Mouse (Mus musculus) ES-Bruce4 (cell line): ENCODE results near the gene Adgrb2.

ENCODE experiments used
- CTCF ChIP-seq: IDR thresholded peaks from one replicate; pipeline ENCODE4 v1.8.1; 2011; ENCODE audit warnings: low read depth, low read length
- EP300 ChIP-seq: IDR thresholded peaks from 2 replicates; pipeline ENCODE4 v1.6.1; 2011; ENCODE audit warnings: low read depth, low read length; ENCODE audit not compliant: insufficient read depth
- POLR2A ChIP-seq: IDR thresholded peaks from one replicate; pipeline ENCODE4 v1.8.1; 2011; ENCODE audit warnings: low read length; ENCODE audit not compliant: insufficient read depth

GRCm38 (mm10) chr4:130001710-130002109 is 17.0 kb downstream of the Adgrb2 start:
- TF ChIP-seq POLR2A, result no peak
- no peak for TF ChIP-seq CTCF
- no peak for TF ChIP-seq EP300
